Comparison of ENCODE assay signal across 8 mouse cellular contexts in the genomic region with DNA sequence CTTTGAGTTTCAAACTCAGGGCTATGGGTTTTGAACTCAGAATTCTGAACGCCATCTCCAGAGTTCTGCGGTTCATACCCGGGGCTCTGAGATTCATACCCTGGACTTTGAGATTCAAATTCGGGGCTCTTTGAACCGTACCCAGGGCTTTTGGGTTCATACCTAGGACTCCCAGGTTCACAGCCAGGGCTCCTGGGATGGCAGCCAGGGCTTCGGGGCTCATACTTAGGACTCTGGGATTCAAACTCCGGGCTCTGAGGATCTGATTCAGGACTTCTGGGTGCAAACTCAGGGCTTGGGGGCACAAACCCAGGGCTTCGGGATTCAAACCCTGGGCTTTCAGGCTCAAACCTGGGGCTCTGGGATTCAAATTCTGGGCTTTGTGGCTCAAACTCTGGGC. TPM values are rescaled to one million over a fixed set of nuclear protein-coding genes. Genes with fewer than 3 reads are reported as not detected.
DNase-seq lines count a peak whose midpoint lies in the region; ATAC-seq lines count a peak whose summit lies in the region.

No protein-coding gene starts in this region.

- H3K4me3 ChIP-seq in lung, embryonic 16.5 days (ENCODE audit: low read length), result peak overlapping the region; percentile 90
- peak overlapping the region; percentile 90 to 92 for H3K4me3 ChIP-seq in heart, embryonic 14.5 days (ENCODE audit: control insufficient read depth in 1 of 2, insufficient read depth in 1 of 2, low read depth in 1 of 2, low read length in 2 of 2)
- H3K4me3 ChIP-seq in limb, embryonic 11.5 days (ENCODE audit: low read depth, low read length), result peak overlapping the region; percentile 92
- peak overlapping the region; percentile 78 for H3K4me3 ChIP-seq in stomach, embryonic 14.5 days (ENCODE audit: low read depth, low read length)

- peaks cover 14% of the 10 kb centered on the region for H3K4me1 ChIP-seq in lung, embryonic 16.5 days (replicated peaks; ENCODE audit: control insufficient read depth, insufficient read depth, low read length)
- H3K4me1 ChIP-seq in heart, embryonic 14.5 days (ENCODE audit: control insufficient read depth in 2 of 2, insufficient read depth in 2 of 2, low read length in 2 of 2), result peaks cover 14 to 26% of the 10 kb centered on the region in 2 experiments
- peaks cover 6% of the 10 kb centered on the region for H3K4me1 ChIP-seq in limb, embryonic 11.5 days (ENCODE audit: control insufficient read depth, insufficient read depth, low read length)
- peaks cover 12% of the 10 kb centered on the region for H3K4me1 ChIP-seq in stomach, embryonic 14.5 days (ENCODE audit: control insufficient read depth, insufficient read depth, low read length)

- DNase-seq in lung, adult 18-20 months, result no peak
- DNase-seq in limb, embryonic 11.5 days (ENCODE audit: low spot score), result no peak
- no peak for DNase-seq in urinary bladder, postnatal 25 days (ENCODE audit: low spot score)
- no peak for DNase-seq in MN1 (ENCODE audit: low spot score)

- H3K27me3 ChIP-seq in lung, embryonic 16.5 days (ENCODE audit: control insufficient read depth, insufficient read depth, low read depth, low read length), result no peaks in the 10 kb centered on the region
- H3K27me3 ChIP-seq in heart, embryonic 14.5 days (ENCODE audit: control insufficient read depth, insufficient read depth, low read length), result no peaks in the 10 kb centered on the region
- H3K27me3 ChIP-seq in limb, embryonic 11.5 days (ENCODE audit: control insufficient read depth, insufficient read depth, low read length), result no peaks in the 10 kb centered on the region
- no peaks in the 10 kb centered on the region for H3K27me3 ChIP-seq in stomach, embryonic 14.5 days (ENCODE audit: control insufficient read depth, insufficient read depth, low read length)

- peak overlapping the region; percentile 89 for H3K4me2 ChIP-seq in lung, embryonic 16.5 days (ENCODE audit: low read depth, low read length)
- H3K4me2 ChIP-seq in heart, embryonic 14.5 days (ENCODE audit: low read length), result peak overlapping the region; percentile 80
- peak overlapping the region; percentile 78 for H3K4me2 ChIP-seq in limb, embryonic 11.5 days (ENCODE audit: low read depth, severe bottlenecking)
- H3K4me2 ChIP-seq in stomach, embryonic 14.5 days (replicated peaks; ENCODE audit: low read depth, low read length), result peak overlapping the region; percentile 64

- H3K9ac ChIP-seq in lung, embryonic 16.5 days (ENCODE audit: low read length), result peak overlapping the region; percentile 91
- H3K9ac ChIP-seq in heart, embryonic 14.5 days (ENCODE audit: low read length), result peak overlapping the region; percentile 95
- H3K9ac ChIP-seq in limb, embryonic 11.5 days (ENCODE audit: low read length), result peak overlapping the region; percentile 12; the same call in 1 of the 2 replicates
- peak overlapping the region; percentile 90; the same call in 1 of the 2 replicates for H3K9ac ChIP-seq in stomach, embryonic 14.5 days (replicated peaks; ENCODE audit: low read depth, low read length)

- no peaks in the 10 kb centered on the region for H3K9me3 ChIP-seq in lung, embryonic 16.5 days (ENCODE audit: control insufficient read depth, low read length)
- no peaks in the 10 kb centered on the region for H3K9me3 ChIP-seq in heart, embryonic 14.5 days (ENCODE audit: control insufficient read depth, low read length)
- H3K9me3 ChIP-seq in limb, embryonic 11.5 days (ENCODE audit: control insufficient read depth, low read length), result no peaks in the 10 kb centered on the region
- H3K9me3 ChIP-seq in stomach, embryonic 14.5 days (ENCODE audit: control insufficient read depth, low read depth, low read length), result no peaks in the 10 kb centered on the region

- peaks cover 22% of the 10 kb centered on the region for H3K36me3 ChIP-seq in lung, embryonic 16.5 days (ENCODE audit: control insufficient read depth, insufficient read depth, low read length)
- H3K36me3 ChIP-seq in heart, embryonic 14.5 days (ENCODE audit: control insufficient read depth, insufficient read depth, low read length), result peaks cover 29% of the 10 kb centered on the region
- H3K36me3 ChIP-seq in limb, embryonic 11.5 days (ENCODE audit: control insufficient read depth, insufficient read depth, low read length), result peaks cover 14% of the 10 kb centered on the region
- peaks cover 13% of the 10 kb centered on the region; the same call in 1 of the 2 replicates for H3K36me3 ChIP-seq in stomach, embryonic 14.5 days (ENCODE audit: control insufficient read depth, insufficient read depth, low read length)

- WGBS in lung, embryonic 16.5 days, result 90% methylated on average over 8 of the region's 8 CpGs
- 88% methylated on average over 8 of the region's 8 CpGs for WGBS in heart, embryonic 14.5 days
- WGBS in limb, embryonic 11.5 days, result 91% methylated on average over 8 of the region's 8 CpGs
- 90% methylated on average over 8 of the region's 8 CpGs for WGBS in stomach, embryonic 14.5 days

- ATAC-seq in lung, embryonic 16.5 days (ENCODE audit: low read depth), result no peak
- no peak for ATAC-seq in heart, embryonic 14.5 days (ENCODE audit: insufficient number of reproducible peaks, insufficient read depth, low FRiP score, low read depth)
- ATAC-seq in limb, embryonic 11.5 days (ENCODE audit: insufficient number of reproducible peaks, low FRiP score, low TSS enrichment, low read depth), result no peak
- no peak for ATAC-seq in stomach, embryonic 14.5 days (ENCODE audit: insufficient number of reproducible peaks, insufficient read depth, low FRiP score, low read depth)
- ATAC-seq in CD4-positive, CD25-positive, alpha-beta regulatory T cell, adult 4 months, result no peak

- H3K27ac ChIP-seq in lung, embryonic 16.5 days (ENCODE audit: low read length), result no peak overlapping the region
- H3K27ac ChIP-seq in heart, embryonic 14.5 days (replicated peaks in 1 of 2; ENCODE audit: control insufficient read depth in 1 of 2, insufficient read depth in 1 of 2, low read depth in 2 of 2, low read length in 2 of 2), result no peak overlapping the region
- H3K27ac ChIP-seq in limb, embryonic 11.5 days (replicated peaks; ENCODE audit: low read depth, low read length), result no peak overlapping the region
- no peak overlapping the region for H3K27ac ChIP-seq in stomach, embryonic 14.5 days (ENCODE audit: low read length)

RNA-seq across cellular contexts. Expression of a gene that starts 1.0 kb away (rescaled TPM):
- 15.1 and 17.6 TPM in 2 replicates for polyA plus RNA-seq in lung, embryonic 16.5 days (2015; fragmentation: Nextera tagmentation; extraction: Ambion mirVana)
- 5.6 TPM in 2 replicates for polyA plus RNA-seq in heart, embryonic 14.5 days (2014; fragmentation: Nextera tagmentation; extraction: Ambion mirVana)
- 6.0 TPM in 2 replicates for polyA plus RNA-seq in limb, embryonic 11.5 days (2014; fragmentation: Nextera tagmentation; extraction: Ambion mirVana)
- polyA plus RNA-seq in stomach, embryonic 14.5 days (2014; fragmentation: Nextera tagmentation; extraction: Ambion mirVana), result 4.6 and 4.7 TPM in 2 replicates
- polyA plus RNA-seq in CD4-positive, CD25-positive, alpha-beta regulatory T cell, adult 4 months (2017; shearing (Covaris generic)), result not detected

RNA-seq across cellular contexts. Expression of a gene that starts 31.5 kb away (rescaled TPM):
- polyA plus RNA-seq in lung, embryonic 16.5 days (2015; fragmentation: Nextera tagmentation; extraction: Ambion mirVana), result 8.4 and 9.9 TPM in 2 replicates
- 4.7 TPM in 2 replicates for polyA plus RNA-seq in heart, embryonic 14.5 days (2014; fragmentation: Nextera tagmentation; extraction: Ambion mirVana)
- polyA plus RNA-seq in limb, embryonic 11.5 days (2014; fragmentation: Nextera tagmentation; extraction: Ambion mirVana), result 8.6 and 9.2 TPM in 2 replicates
- polyA plus RNA-seq in stomach, embryonic 14.5 days (2014; fragmentation: Nextera tagmentation; extraction: Ambion mirVana), result 8.1 and 9.4 TPM in 2 replicates
- polyA plus RNA-seq in CD4-positive, CD25-positive, alpha-beta regulatory T cell, adult 4 months (2017; shearing (Covaris generic)), result 10 to 100 TPM; 12.7 to 17.6 TPM

RNA-seq across cellular contexts. Expression of a gene that starts 42.6 kb away (rescaled TPM):
- 7.3 and 8.0 TPM in 2 replicates for polyA plus RNA-seq in lung, embryonic 16.5 days (2015; fragmentation: Nextera tagmentation; extraction: Ambion mirVana)
- polyA plus RNA-seq in heart, embryonic 14.5 days (2014; fragmentation: Nextera tagmentation; extraction: Ambion mirVana), result 4.5 and 4.6 TPM in 2 replicates
- 6.3 and 6.8 TPM in 2 replicates for polyA plus RNA-seq in limb, embryonic 11.5 days (2014; fragmentation: Nextera tagmentation; extraction: Ambion mirVana)
- polyA plus RNA-seq in stomach, embryonic 14.5 days (2014; fragmentation: Nextera tagmentation; extraction: Ambion mirVana), result 6.7 and 7.1 TPM in 2 replicates
- polyA plus RNA-seq in CD4-positive, CD25-positive, alpha-beta regulatory T cell, adult 4 months (2017; shearing (Covaris generic)), result 1 to 10 TPM; 7.3 to 9.9 TPM

RNA-seq across cellular contexts. Expression of a gene that starts 48.3 kb away (rescaled TPM):
- 2.1 and 3.1 TPM in 2 replicates for polyA plus RNA-seq in lung, embryonic 16.5 days (2015; fragmentation: Nextera tagmentation; extraction: Ambion mirVana)
- polyA plus RNA-seq in heart, embryonic 14.5 days (2014; fragmentation: Nextera tagmentation; extraction: Ambion mirVana), result 1.2 and 1.5 TPM in 2 replicates
- polyA plus RNA-seq in limb, embryonic 11.5 days (2014; fragmentation: Nextera tagmentation; extraction: Ambion mirVana), result 0.18 and 0.44 TPM in 2 replicates
- polyA plus RNA-seq in stomach, embryonic 14.5 days (2014; fragmentation: Nextera tagmentation; extraction: Ambion mirVana), result 0.91 and 1.0 TPM in 2 replicates
- polyA plus RNA-seq in CD4-positive, CD25-positive, alpha-beta regulatory T cell, adult 4 months (2017; shearing (Covaris generic)), result 100 to 1,000 TPM; 169 to 297 TPM

RNA-seq across cellular contexts. Expression of a gene that starts 49.1 kb away (rescaled TPM):
- 5.7 and 6.6 TPM in 2 replicates for polyA plus RNA-seq in lung, embryonic 16.5 days (2015; fragmentation: Nextera tagmentation; extraction: Ambion mirVana)
- 3.8 and 4.6 TPM in 2 replicates for polyA plus RNA-seq in heart, embryonic 14.5 days (2014; fragmentation: Nextera tagmentation; extraction: Ambion mirVana)
- polyA plus RNA-seq in limb, embryonic 11.5 days (2014; fragmentation: Nextera tagmentation; extraction: Ambion mirVana), result 7.4 and 9.0 TPM in 2 replicates
- polyA plus RNA-seq in stomach, embryonic 14.5 days (2014; fragmentation: Nextera tagmentation; extraction: Ambion mirVana), result 8.0 and 9.7 TPM in 2 replicates
- polyA plus RNA-seq in CD4-positive, CD25-positive, alpha-beta regulatory T cell, adult 4 months (2017; shearing (Covaris generic)), result 1 to 10 TPM; 3.2 to 5.5 TPM

Comparison
In these comparisons a context has a peak if more than half of its experiments do, and no peak if none do; other contexts are left out.
1. H3K9ac ChIP-seq: peak in every context shown above with its lines; median percentile 95 in heart, embryonic 14.5 days; 91 in lung, embryonic 16.5 days; 90 in stomach, embryonic 14.5 days; 12 in limb, embryonic 11.5 days.